In genomic region chr5:96912781-96913180, GRCm38 (mm10) we compare ENCODE assay signal across 10 mouse cellular contexts.
A peak's percentile ranks its signal among the peaks of the same experiment; 100 is the strongest.
DNase-seq lines count a peak whose midpoint lies in the region; ATAC-seq and TF ChIP-seq lines count a peak whose summit lies in the region.
"Had no signal": no experiment of that assay in that cellular context is flagged by ENCODE, and none has a peak within 500 bp of the region (broad histone marks: within the 10 kb centered on the region; RNA-seq: fewer than 3 reads in every experiment).

No protein-coding gene starts in this region.

- peak overlapping the region; percentile 63 for H3K4me2 ChIP-seq in liver, embryonic 13.5 days

- peaks cover 2% of the 10 kb centered on the region; the same call in 1 of the 2 replicates for H3K4me1 ChIP-seq in kidney, adult 2 months (ENCODE audit: control insufficient read depth, insufficient read depth, low read length)
- H3K4me1 ChIP-seq in bone marrow macrophage, adult 2 months (ENCODE audit: control insufficient read depth, insufficient read depth, low read length), result peaks cover 63% of the 10 kb centered on the region
- peaks cover 86% of the 10 kb centered on the region for H3K4me1 ChIP-seq in liver, embryonic 13.5 days (replicated peaks)

- no peak for ATAC-seq in liver, embryonic 13.5 days (ENCODE audit: low read depth)
- ATAC-seq: Patski had no signal

- WGBS in kidney, adult 2 months, result 59% methylated on average over 4 of the region's 4 CpGs
- WGBS in liver, embryonic 13.5 days (ENCODE audit: insufficient replicate concordance), result 15% methylated on average over 4 of the region's 4 CpGs

- no peaks in the 10 kb centered on the region for H3K9me3 ChIP-seq in liver, embryonic 13.5 days (replicated peaks)

- no peak for TF ChIP-seq POLR2A in kidney, adult 2 months (IDR thresholded peaks at IDR 0.05; ENCODE audit: low read depth, low read length)
- no peak for TF ChIP-seq POLR2A in bone marrow macrophage, adult 2 months (IDR thresholded peaks at IDR 0.05; ENCODE audit: borderline replicate concordance, low read depth, low read length)

- DNase-seq in kidney, adult 2 months, result peak; percentile 25
- no peak for DNase-seq in kidney, adult 8-10 months
- peak; percentile 93 for DNase-seq in 416B (ENCODE audit: low read depth)
- DNase-seq in liver, embryonic 13.5 days, result no peak
- DNase-seq in retina, postnatal 1 day, result no peak
- no peak for DNase-seq in embryo, embryonic 10 days (ENCODE audit: low spot score)
- no peak for DNase-seq in adrenal gland, adult 18-20 months (ENCODE audit: low spot score in 2 of 2)
- DNase-seq: cerebellum, adult 18-20 months had no signal

- no peaks in the 10 kb centered on the region for H3K36me3 ChIP-seq in kidney, adult 2 months (ENCODE audit: control insufficient read depth, insufficient read depth, low read length)
- H3K36me3 ChIP-seq in liver, embryonic 13.5 days, result no peaks in the 10 kb centered on the region

- no peaks in the 10 kb centered on the region for H3K27me3 ChIP-seq in kidney, adult 2 months (replicated peaks; ENCODE audit: control insufficient read depth, insufficient read depth, low read length)
- H3K27me3 ChIP-seq in liver, embryonic 13.5 days, result no peaks in the 10 kb centered on the region
- H3K27me3 ChIP-seq: Patski had no signal

- TF ChIP-seq CTCF in kidney, adult 2 months (conservative IDR thresholded peaks at IDR 0.05; ENCODE audit: insufficient read depth, insufficient read length, low read depth, low read length), result no peak
- no peak for TF ChIP-seq CTCF in bone marrow macrophage, adult 2 months (IDR thresholded peaks at IDR 0.05; ENCODE audit: low read depth, low read length)

- no peak overlapping the region for H3K4me3 ChIP-seq in kidney, adult 2 months (ENCODE audit: insufficient read depth, low read depth, low read length)
- no peak overlapping the region for H3K4me3 ChIP-seq in bone marrow macrophage, adult 2 months (ENCODE audit: insufficient read depth, low read length)
- H3K4me3 ChIP-seq in liver, embryonic 13.5 days (replicated peaks), result 0 out of 2 replicates have a peak overlapping the region, but pooled peaks have one; percentile 0

- peak overlapping the region; percentile 73 for H3K9ac ChIP-seq in liver, embryonic 13.5 days

- peak overlapping the region; percentile 53 for H3K27ac ChIP-seq in kidney, adult 2 months (ENCODE audit: insufficient read depth, low read depth, low read length)
- peak overlapping the region; percentile 96 for H3K27ac ChIP-seq in bone marrow macrophage, adult 2 months (ENCODE audit: insufficient read depth, low read depth, low read length)
- H3K27ac ChIP-seq in liver, embryonic 13.5 days, result peak overlapping the region; percentile 94

Comparison
In these comparisons a context has a peak if more than half of its experiments do, and no peak if none do; other contexts are left out.
1. DNase-seq: peak in kidney, adult 2 months (single experiment) and 416B (single experiment); none in kidney, adult 8-10 months (0 of 2), liver, embryonic 13.5 days (single experiment), retina, postnatal 1 day (single experiment), embryo, embryonic 10 days (single experiment) and adrenal gland, adult 18-20 months (0 of 2).
2. Peak in every context shown above with its lines, with median percentiles within 50 percentile points of each other: H3K27ac ChIP-seq.